Mouse (Mus musculus): ENCODE data around the gene Trnau1ap. TPM values are rescaled to one million over a fixed set of nuclear protein-coding genes. Genes with fewer than 3 reads are reported as not detected.
A peak's percentile ranks its signal among the peaks of the same experiment; 100 is the strongest.

Gene Trnau1ap
- total and polyA plus RNA-seq, 2 experiments from 2014 or later = 55.2 to 56.9 TPM

- DNase-seq (ENCODE audit: low spot score) = no peak
- no peaks in the 10 kb centered on the region for H3K36me3 ChIP-seq (ENCODE audit: insufficient read depth, low read length)
- no peaks in the 10 kb centered on the region; the same call in 1 of the 2 replicates for H3K4me1 ChIP-seq (ENCODE audit: insufficient read depth, low read length)
- peak overlapping the region; percentile 90 for H3K4me2 ChIP-seq (ENCODE audit: low read depth, low read length, poor library complexity, severe bottlenecking)
- no peak for ATAC-seq (ENCODE audit: low FRiP score)
- TF ChIP-seq CTCF (IDR thresholded peaks at IDR 0.05) = no peak
- H3K4me3 ChIP-seq (ENCODE audit: low read depth, low read length) = peak overlapping the region; percentile 81; the same call in 1 of the 2 replicates
- H3K9ac ChIP-seq (replicated peaks; ENCODE audit: low read length, poor library complexity, severe bottlenecking) = peak overlapping the region; percentile 80; the same call in 1 of the 2 replicates
- no peaks in the 10 kb centered on the region for H3K9me3 ChIP-seq (ENCODE audit: low read length)
- H3K27me3 ChIP-seq (ENCODE audit: insufficient read depth, low read length) = no peaks in the 10 kb centered on the region
- 58% methylated on average over 2 of the region's 2 CpGs for WGBS
- H3K27ac ChIP-seq (ENCODE audit: low read depth, low read length) = no peak overlapping the region
Observed at GRCm38 (mm10) chr4:132273166-132273565, 56.2 kb downstream of the Trnau1ap start.

- no peaks in the 10 kb centered on the region for H3K36me3 ChIP-seq (ENCODE audit: insufficient read depth, low read length)
- peak; percentile 94 for DNase-seq (ENCODE audit: low spot score)
- WGBS = under 1% methylated on average over 35 of the region's 35 CpGs
- no peaks in the 10 kb centered on the region for H3K4me1 ChIP-seq (ENCODE audit: insufficient read depth, low read length)
- H3K27ac ChIP-seq (ENCODE audit: low read depth, low read length) = peak overlapping the region; percentile 86
- no peaks in the 10 kb centered on the region for H3K27me3 ChIP-seq (ENCODE audit: insufficient read depth, low read length)
- H3K4me3 ChIP-seq (ENCODE audit: low read depth, low read length) = peak overlapping the region; percentile 30
- H3K4me2 ChIP-seq (ENCODE audit: low read depth, low read length, poor library complexity, severe bottlenecking) = peak overlapping the region; percentile 50
- no peaks in the 10 kb centered on the region for H3K9me3 ChIP-seq (ENCODE audit: low read length)
- peak; percentile 77 for TF ChIP-seq CTCF (IDR thresholded peaks at IDR 0.05)
- H3K9ac ChIP-seq (replicated peaks; ENCODE audit: low read length, poor library complexity, severe bottlenecking) = peak overlapping the region; percentile 62
- peak; percentile 75 for ATAC-seq (ENCODE audit: low FRiP score)
Observed at GRCm38 (mm10) chr4:132269740-132270560, 59.4 kb downstream of the Trnau1ap start.

GRCm38 (mm10) chr4:132268871-132269739 is 60.2 kb downstream of the Trnau1ap start:
- Histone ChIP-seq H3K36me3 (ENCODE audit: insufficient read depth, low read length) (no peaks in the 10 kb centered on the region), H3K27me3 (ENCODE audit: insufficient read depth, low read length) (no peaks in the 10 kb centered on the region), H3K9ac (replicated peaks; ENCODE audit: low read length, poor library complexity, severe bottlenecking) (no peak overlapping the region), H3K9me3 (ENCODE audit: low read length) (no peaks in the 10 kb centered on the region), H3K4me3 (ENCODE audit: low read depth, low read length) (no peak overlapping the region), H3K4me2 (ENCODE audit: low read depth, low read length, poor library complexity, severe bottlenecking) (no peak overlapping the region), H3K27ac (ENCODE audit: low read depth, low read length) (peak overlapping the region; percentile 86; the same call in 1 of the 2 replicates), H3K4me1 (ENCODE audit: insufficient read depth, low read length) (no peaks in the 10 kb centered on the region)
- ATAC-seq (ENCODE audit: low FRiP score) = no peak
- TF ChIP-seq CTCF (IDR thresholded peaks at IDR 0.05) = peak; percentile 57
- WGBS = 17% methylated on average over 6 of the region's 6 CpGs
- DNase-seq (ENCODE audit: low spot score) = no peak

GRCm38 (mm10) chr4:132266835-132267349 is 62.4 kb downstream of the Trnau1ap start:
- Histone ChIP-seq H3K9ac (replicated peaks; ENCODE audit: low read length, poor library complexity, severe bottlenecking) (no peak overlapping the region), H3K4me2 (ENCODE audit: low read depth, low read length, poor library complexity, severe bottlenecking) (no peak overlapping the region), H3K27ac (ENCODE audit: low read depth, low read length) (no peak overlapping the region), H3K4me3 (ENCODE audit: low read depth, low read length) (no peak overlapping the region), H3K27me3 (ENCODE audit: insufficient read depth, low read length) (no peaks in the 10 kb centered on the region), H3K9me3 (ENCODE audit: low read length) (no peaks in the 10 kb centered on the region), H3K36me3 (ENCODE audit: insufficient read depth, low read length) (no peaks in the 10 kb centered on the region), H3K4me1 (ENCODE audit: insufficient read depth, low read length) (no peaks in the 10 kb centered on the region)
- WGBS = 80% methylated on average over 3 of the region's 3 CpGs
- DNase-seq (ENCODE audit: low spot score) = no peak
- ATAC-seq (ENCODE audit: low FRiP score) = no peak
- TF ChIP-seq CTCF (IDR thresholded peaks at IDR 0.05) = no peak

GRCm38 (mm10) chr4:132263313-132263712 is 66.0 kb downstream of the Trnau1ap start:
- Histone ChIP-seq H3K4me1 (ENCODE audit: insufficient read depth, low read length) (0 out of 2 replicates have a peak, but pooled peaks cover 2% of the 10 kb centered on the region), H3K27ac (ENCODE audit: low read depth, low read length) (no peak overlapping the region), H3K4me2 (ENCODE audit: low read depth, low read length, poor library complexity, severe bottlenecking) (no peak overlapping the region), H3K4me3 (ENCODE audit: low read depth, low read length) (no peak overlapping the region), H3K27me3 (ENCODE audit: insufficient read depth, low read length) (no peaks in the 10 kb centered on the region), H3K36me3 (ENCODE audit: insufficient read depth, low read length) (no peaks in the 10 kb centered on the region), H3K9ac (replicated peaks; ENCODE audit: low read length, poor library complexity, severe bottlenecking) (no peak overlapping the region), H3K9me3 (ENCODE audit: low read length) (no peaks in the 10 kb centered on the region)
- DNase-seq (ENCODE audit: low spot score) = no peak
- no peak for TF ChIP-seq CTCF (IDR thresholded peaks at IDR 0.05)
- no peak for ATAC-seq (ENCODE audit: low FRiP score)
- WGBS = 95% methylated on average over 7 of the region's 7 CpGs
